Mouse (Mus musculus): ENCODE measurements around the gene Olfr365. TPM values are rescaled to one million over a fixed set of nuclear protein-coding genes. Genes with fewer than 3 reads are reported as not detected.

The Olfr365 gene
- polyA plus RNA-seq (2012; rRNA removed): not detected in 2 replicates

DNA sequence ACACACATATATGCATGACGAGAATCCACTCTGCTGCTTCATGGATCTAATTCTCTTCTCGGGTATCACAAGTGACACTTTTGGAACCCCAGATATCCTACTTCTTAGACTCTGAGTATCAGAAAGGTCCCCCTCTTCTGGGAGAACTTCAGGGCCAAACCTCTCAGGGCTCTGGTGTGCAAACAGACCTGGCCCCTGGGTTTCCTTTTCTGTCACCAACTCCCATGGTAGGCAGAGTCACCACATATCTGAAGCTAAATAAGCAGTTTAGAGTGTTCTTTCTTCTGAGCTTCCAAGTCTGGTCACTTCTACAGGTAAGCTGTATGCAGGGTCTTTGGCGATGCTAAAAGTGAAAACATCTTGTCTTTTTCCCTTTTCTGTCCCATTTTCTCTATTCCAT, at the start of gene Olfr365:
Gene Olfr365, plus strand, starts transcription at position 301 of the 400 bp plus-strand sequence.
- WGBS: 73% methylated on average over 3 of the region's 3 CpGs
- no peak for TF ChIP-seq POLR2A (IDR thresholded peaks at IDR 0.05; ENCODE audit: low read depth, low read length)
- no peak for TF ChIP-seq CTCF (IDR thresholded peaks at IDR 0.05; ENCODE audit: extremely low read depth, insufficient read length, insufficient replicate concordance, low read depth, low read length)
- no peak within 1 kb of the TSS for H3K27ac ChIP-seq (ENCODE audit: insufficient read depth, low read depth, low read length)
- no peak within 1 kb of the TSS for H3K4me3 ChIP-seq (ENCODE audit: low read depth, low read length)
- H3K4me1 ChIP-seq (ENCODE audit: control insufficient read depth, insufficient read depth, insufficient read length, low read length): no peaks in the 10 kb centered on the region
- H3K36me3 ChIP-seq (ENCODE audit: control insufficient read depth, insufficient read depth, low read length): no peaks in the 10 kb centered on the region
- H3K27me3 ChIP-seq (ENCODE audit: control insufficient read depth, insufficient read depth, low read length): no peaks in the 10 kb centered on the region

- Histone ChIP-seq H3K36me3 (ENCODE audit: control insufficient read depth, insufficient read depth, low read length) (no peaks in the 10 kb centered on the region), H3K4me1 (ENCODE audit: control insufficient read depth, insufficient read depth, insufficient read length, low read length) (no peaks in the 10 kb centered on the region), H3K4me3 (ENCODE audit: low read depth, low read length) (no peak within 1 kb of the TSS), H3K27ac (ENCODE audit: insufficient read depth, low read depth, low read length) (no peak within 1 kb of the TSS), H3K27me3 (ENCODE audit: control insufficient read depth, insufficient read depth, low read length) (no peaks in the 10 kb centered on the region)
- no peak for TF ChIP-seq POLR2A (IDR thresholded peaks at IDR 0.05; ENCODE audit: low read depth, low read length)
- no peak for TF ChIP-seq CTCF (IDR thresholded peaks at IDR 0.05; ENCODE audit: extremely low read depth, insufficient read length, insufficient replicate concordance, low read depth, low read length)
- WGBS: 81% methylated on average over 3 of the region's 3 CpGs
Observed at GRCm38 (mm10) chr2:37139022-37139421, 49.0 kb upstream of the Olfr365 start, which contains the start of gene Olfr364-ps1. TSS of gene Olfr364-ps1 (plus strand) at chr2:37139322.

DNA sequence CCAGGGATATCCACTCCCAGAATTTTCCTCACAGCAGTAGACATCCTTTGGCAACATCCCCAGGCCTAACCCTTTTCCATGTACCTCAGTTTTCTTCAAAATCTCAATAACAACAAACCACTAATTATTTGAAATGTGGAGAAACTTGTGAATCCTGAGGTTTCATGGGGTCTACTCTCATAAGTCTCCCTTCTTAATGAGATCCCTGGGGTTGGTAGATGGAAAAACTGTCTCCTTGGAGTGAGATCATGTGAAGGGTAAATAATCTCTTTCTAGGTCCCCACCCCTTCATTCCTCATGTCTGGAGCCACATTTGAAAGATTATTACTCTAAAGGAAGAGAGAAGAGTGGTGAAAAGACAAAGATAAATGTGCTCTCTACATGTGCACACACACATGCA, 23.3 kb downstream of the Olfr365 start, which contains the start of gene Olfr366:
Gene Olfr366, plus strand, starts transcription at position 301 of the 400 bp plus-strand sequence.
- H3K4me1 ChIP-seq (ENCODE audit: control insufficient read depth, insufficient read depth, insufficient read length, low read length): no peaks in the 10 kb centered on the region
- no peak within 1 kb of the TSS for H3K4me3 ChIP-seq (ENCODE audit: low read depth, low read length)
- no peak within 1 kb of the TSS for H3K27ac ChIP-seq (ENCODE audit: insufficient read depth, low read depth, low read length)
- no peaks in the 10 kb centered on the region for H3K36me3 ChIP-seq (ENCODE audit: control insufficient read depth, insufficient read depth, low read length)
- TF ChIP-seq CTCF (IDR thresholded peaks at IDR 0.05; ENCODE audit: extremely low read depth, insufficient read length, insufficient replicate concordance, low read depth, low read length) (no peak), POLR2A (IDR thresholded peaks at IDR 0.05; ENCODE audit: low read depth, low read length) (no peak)
- H3K27me3 ChIP-seq (ENCODE audit: control insufficient read depth, insufficient read depth, low read length): no peaks in the 10 kb centered on the region

Other genes with a start within 250 kb of the Olfr365 start
- gene Olfr357, start 194.4 kb upstream of the Olfr365 start, polyA plus RNA-seq (2012; rRNA removed): not detected in 2 replicates
- not detected in 2 replicates for gene Olfr358, start 178.9 kb upstream of the Olfr365 start, polyA plus RNA-seq (2012; rRNA removed)
- not detected in 2 replicates for gene Olfr360, start 122.5 kb upstream of the Olfr365 start, polyA plus RNA-seq (2012; rRNA removed)
- not detected in 2 replicates for gene Olfr361, start 98.9 kb upstream of the Olfr365 start, polyA plus RNA-seq (2012; rRNA removed)
- not detected in 2 replicates for gene Olfr362, start 70.3 kb upstream of the Olfr365 start, polyA plus RNA-seq (2012; rRNA removed)
- gene Olfr364-ps1, start 48.9 kb upstream of the Olfr365 start, polyA plus RNA-seq (2012; rRNA removed): not detected in 2 replicates
- not detected in 2 replicates for gene Olfr366, start 23.4 kb downstream of the Olfr365 start, polyA plus RNA-seq (2012; rRNA removed)
- gene Olfr368, start 138.3 kb downstream of the Olfr365 start, polyA plus RNA-seq (2012; rRNA removed): not detected in 2 replicates
- 3.0 and 5.5 TPM in 2 replicates for gene Pdcl, start 171.1 kb downstream of the Olfr365 start, polyA plus RNA-seq (2012; rRNA removed)
- 1.4 and 2.7 TPM in 2 replicates for gene Rc3h2, start 234.7 kb downstream of the Olfr365 start, polyA plus RNA-seq (2012; rRNA removed)

Measured in small intestine, adult 2 months (tissue).